Mouse (Mus musculus) ES-E14 (cell line): Measurements from ENCODE around the gene Macrod2. TPM values are rescaled to one million over a fixed set of nuclear protein-coding genes. Genes with fewer than 3 reads are reported as not detected.

ENCODE experiments used
- DNase-seq: peaks from one replicate; pipeline ENCODE4 v3.0.0-alpha.2; 2013; ENCODE audit warnings: low read depth, low spot score
- H3K27ac ChIP-seq: 2 replicates; pipeline ENCODE4 v1.5.1; 2012; ENCODE audit warnings: low read depth, mild to moderate bottlenecking, low read length, moderate library complexity, mixed read lengths; ENCODE audit not compliant: poor library complexity, insufficient read depth, severe bottlenecking
- H3K36me3 ChIP-seq: 2 replicates; pipeline ENCODE4 v1.6.1; 2012; ENCODE audit warnings: mild to moderate bottlenecking, low read length, moderate library complexity, mixed read lengths; ENCODE audit not compliant: control insufficient read depth, poor library complexity, insufficient read depth, severe bottlenecking
- H3K4me1 ChIP-seq, 2 experiments: fragments of 150-350 bp in 1 of 2; sonication (generic) in 1 of 2; 2 replicates each; pipeline ENCODE4 v1.6.1; 2012; ENCODE audit warnings: low read length in 2 of 2, mild to moderate bottlenecking in 1 of 2, mixed read lengths in 1 of 2; ENCODE audit not compliant: control insufficient read depth in 2 of 2, insufficient read depth in 2 of 2, poor library complexity in 1 of 2
- H3K4me3 ChIP-seq, 2 experiments: fragments of 150-350 bp in 1 of 2; sonication (generic) in 1 of 2; 2 replicates each; pipeline ENCODE4 v1.5.1; 2012; ENCODE audit warnings: low read length in 2 of 2, low read depth in 1 of 2, mild to moderate bottlenecking in 1 of 2, mixed read lengths in 1 of 2; ENCODE audit not compliant: insufficient read depth in 1 of 2, poor library complexity in 1 of 2, severe bottlenecking in 1 of 2
- H3K9ac ChIP-seq: 2 replicates; pipeline ENCODE4 v1.6.1; 2012; ENCODE audit warnings: low read depth, mild to moderate bottlenecking, low read length, mixed read lengths; ENCODE audit not compliant: poor library complexity, insufficient read depth, severe bottlenecking
- H3K9me3 ChIP-seq: fragments of 150-350 bp; sonication (generic); 2 replicates; pipeline ENCODE4 v1.6.1; 2012; ENCODE audit warnings: low read depth, mild to moderate bottlenecking, low read length; ENCODE audit not compliant: control insufficient read depth, insufficient read depth
- CHD2 ChIP-seq: IDR thresholded peaks from 2 replicates; pipeline ENCODE4 v1.6.1; 2014; ENCODE audit warnings: mild to moderate bottlenecking, low read depth, low read length, inconsistent platforms
- HCFC1 ChIP-seq: IDR thresholded peaks from 2 replicates; pipeline ENCODE4 v1.6.1; 2012; ENCODE audit warnings: low read length, inconsistent platforms, borderline replicate concordance; ENCODE audit not compliant: insufficient read depth
- MAFK ChIP-seq: IDR thresholded peaks from 2 replicates; pipeline ENCODE4 v1.6.1; 2014; ENCODE audit warnings: mild to moderate bottlenecking, low read depth, low read length, inconsistent platforms; ENCODE audit not compliant: insufficient read depth
- ZC3H11A ChIP-seq: IDR thresholded peaks from 2 replicates; pipeline ENCODE4 v1.6.1; 2012; ENCODE audit warnings: low read depth, mild to moderate bottlenecking, inconsistent platforms, low read length, borderline replicate concordance
- ZNF384 ChIP-seq: IDR thresholded peaks from 2 replicates; pipeline ENCODE4 v1.6.1; 2012; ENCODE audit warnings: low read depth, low read length, inconsistent platforms
- in situ Hi-C, 2 experiments: fragments of 600-800 bp; cut with MboI; formaldehyde crosslinking; loops; one replicate each; pipeline ENCODE4 v1.15.1; 2025; ENCODE audit warnings: low sequenced_read_pairs in 2 of 2, inconsistent platforms in 1 of 2; ENCODE audit not compliant: unreplicated experiment in 2 of 2
- total RNA-seq: library from RNA; depleted of rRNA; stranded (reverse); fragments of 300-350 nt; gene quantifications from 2 replicates; pipeline ENCODE4 v1.2.3, GENCODE M21; 2012

Macrod2 gene
- total RNA-seq, 1 experiment, result 12.7 TPM

DNA sequence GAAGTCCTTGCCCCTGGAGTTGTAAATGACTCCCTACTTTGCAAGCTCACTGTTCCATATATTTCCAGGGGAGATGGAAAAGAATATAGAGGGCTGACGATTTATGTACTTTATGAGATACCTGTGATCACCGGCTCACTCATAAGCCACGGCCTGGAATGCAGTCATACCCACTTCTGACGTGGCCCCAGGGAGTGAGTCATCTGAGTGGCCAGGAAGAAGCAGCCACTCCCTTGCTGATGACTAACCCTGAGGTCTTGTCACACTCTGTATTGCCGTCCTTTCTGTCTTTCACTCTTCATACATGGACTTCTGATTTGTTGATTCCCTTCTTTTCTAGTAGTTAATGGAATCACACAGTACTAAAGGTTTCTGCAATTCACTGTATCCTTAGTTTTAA lies 395.3 kb downstream of the Macrod2 start:
- TF ChIP-seq HCFC1 (no peak), ZNF384 (no peak), ZC3H11A (no peak), CHD2 (no peak), MAFK (no peak)
- DNase-seq, result no peak
- Histone ChIP-seq H3K4me1 (no peaks in the 10 kb centered on the region), H3K9me3 (no peaks in the 10 kb centered on the region), H3K36me3 (no peaks in the 10 kb centered on the region), H3K9ac (no peak overlapping the region), H3K27ac (no peak overlapping the region), H3K4me3 (no peak overlapping the region)
- in situ Hi-C loops, result no loop called here

DNA sequence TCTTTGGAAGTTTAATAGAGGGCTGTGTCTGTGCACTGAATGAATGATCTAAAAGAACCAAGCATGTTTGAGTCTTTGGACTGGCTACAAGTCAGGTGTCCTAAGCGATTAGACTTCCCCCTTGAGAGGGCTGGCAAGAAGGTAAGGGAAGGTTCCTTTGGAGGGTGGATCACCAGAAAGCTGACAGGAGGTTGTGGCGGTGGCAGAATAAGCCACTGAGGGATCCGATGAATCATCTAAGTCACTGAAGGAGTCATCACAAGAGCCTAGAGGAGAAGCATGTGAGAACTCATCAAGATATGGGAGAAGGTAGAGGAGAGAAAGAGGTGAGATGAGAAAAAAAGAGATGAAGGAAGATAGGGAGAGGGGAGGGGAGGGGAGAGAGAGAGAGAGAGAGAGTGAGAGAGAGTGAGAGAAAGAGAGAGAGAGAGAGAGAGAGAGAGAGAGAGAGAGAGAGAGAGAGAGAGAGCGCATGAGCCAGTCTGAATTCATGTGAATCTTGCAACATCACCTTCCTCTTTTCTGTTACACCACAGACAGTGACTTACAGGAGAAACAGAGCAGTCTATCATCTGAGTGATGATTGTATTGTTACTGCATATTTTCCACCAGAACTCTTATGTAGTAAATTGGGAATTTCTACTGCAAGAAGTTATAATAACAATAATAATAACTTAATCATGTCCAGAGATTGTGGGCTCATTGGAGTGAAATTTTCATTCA lies 398.9 kb downstream of the Macrod2 start:
- in situ Hi-C loops, result no loop called here
- H3K4me3 ChIP-seq, result no peak overlapping the region

DNA sequence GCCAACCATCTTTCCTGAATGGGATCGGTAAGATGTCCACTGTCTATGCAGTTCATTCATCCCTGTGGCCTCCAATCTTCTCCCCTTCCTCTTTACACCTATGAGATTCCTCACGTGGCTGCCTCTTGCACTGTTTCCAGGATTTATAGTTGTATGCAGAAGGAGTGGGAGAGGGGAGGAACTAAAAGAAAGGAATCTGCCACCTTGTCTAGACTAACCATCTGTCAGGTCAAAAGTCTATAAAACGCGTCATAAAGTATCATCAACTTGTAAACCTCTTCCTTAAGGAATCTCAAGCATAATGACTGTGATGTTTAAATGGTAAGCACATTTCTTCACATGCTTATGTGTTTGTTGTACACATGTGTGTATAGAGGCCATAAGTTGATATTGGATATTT lies 416.6 kb downstream of the Macrod2 start:
- Histone ChIP-seq H3K4me3 (no peak overlapping the region), H3K9ac (no peak overlapping the region), H3K36me3 (no peaks in the 10 kb centered on the region), H3K9me3 (no peaks in the 10 kb centered on the region), H3K4me1 (no peaks in the 10 kb centered on the region), H3K27ac (no peak overlapping the region)
- TF ChIP-seq MAFK (no peak), ZNF384 (no peak), HCFC1 (no peak), CHD2 (no peak), ZC3H11A (no peak)
- no peak for DNase-seq
- in situ Hi-C loops, result no loop called here

More for the DNA sequence above, 398.9 kb downstream of the Macrod2 start:
- DNase-seq, result no peak
- Histone ChIP-seq H3K4me1 (no peaks in the 10 kb centered on the region), H3K36me3 (no peaks in the 10 kb centered on the region), H3K9ac (no peak overlapping the region), H3K9me3 (no peaks in the 10 kb centered on the region), H3K27ac (no peak overlapping the region)
- TF ChIP-seq ZC3H11A, result no peak
- no peak for TF ChIP-seq CHD2
- TF ChIP-seq MAFK, result no peak
- no peak for TF ChIP-seq HCFC1
- TF ChIP-seq ZNF384, result no peak

DNA sequence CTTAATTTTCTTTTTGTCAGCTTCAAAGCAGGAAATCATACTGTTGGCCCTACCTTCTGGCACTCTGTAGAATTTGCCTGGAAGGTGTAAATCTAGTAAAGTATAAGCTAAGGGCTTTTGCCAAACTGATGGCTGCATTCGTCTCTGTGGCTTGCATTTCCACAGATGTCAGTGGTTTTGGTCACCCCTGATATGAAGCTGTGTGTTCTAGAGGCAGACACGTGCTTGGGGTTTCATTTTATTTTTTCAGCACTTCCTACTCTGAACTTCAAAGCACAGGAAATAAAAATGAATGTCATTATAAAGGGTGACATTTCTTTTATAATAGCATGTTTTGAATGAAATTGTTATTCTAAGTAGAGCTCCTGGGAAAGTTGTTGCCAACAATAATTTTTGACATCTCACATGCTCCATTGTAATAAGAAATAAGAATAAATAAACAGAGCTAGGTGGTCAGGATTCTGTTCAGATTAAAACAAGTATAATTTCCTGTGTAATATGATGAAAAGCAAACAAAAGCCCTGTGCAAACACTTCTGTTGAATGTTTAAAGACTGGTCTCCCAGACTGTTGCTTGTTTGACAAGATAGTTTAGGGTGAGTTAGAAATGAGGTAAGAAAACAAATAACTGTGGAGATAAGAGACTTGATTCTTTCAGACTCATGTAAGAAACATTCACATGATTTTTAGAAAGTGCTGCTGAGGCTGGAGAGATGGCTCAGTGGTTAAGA lies 424.4 kb downstream of the Macrod2 start:
- H3K4me3 ChIP-seq, result no peak overlapping the region
- H3K9ac ChIP-seq, result no peak overlapping the region
- TF ChIP-seq MAFK (no peak), ZNF384 (no peak), HCFC1 (no peak)
- in situ Hi-C loops, result no loop called here
- H3K36me3 ChIP-seq, result no peaks in the 10 kb centered on the region
- no peak overlapping the region for H3K27ac ChIP-seq
- H3K4me1 ChIP-seq, result no peaks in the 10 kb centered on the region
- H3K9me3 ChIP-seq, result no peaks in the 10 kb centered on the region
- no peak for DNase-seq

DNA sequence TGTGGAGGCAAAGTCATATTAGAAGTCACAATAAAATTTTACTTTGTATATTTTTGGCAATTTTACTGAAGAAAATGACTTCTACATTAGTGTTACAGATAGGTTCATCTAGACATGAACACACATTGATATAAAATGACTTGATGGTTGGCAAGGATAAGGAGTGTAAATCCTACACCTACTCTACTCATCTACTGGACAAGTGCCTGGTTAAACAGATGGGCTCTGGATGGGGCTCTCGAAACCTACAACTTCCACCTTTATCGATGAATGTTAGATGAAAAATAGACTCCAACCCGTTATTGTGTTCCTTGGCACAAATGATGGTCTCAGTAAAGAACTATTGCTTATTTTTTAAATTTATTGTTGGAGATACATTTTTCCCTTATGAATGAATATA lies 427.3 kb downstream of the Macrod2 start:
- in situ Hi-C loops, result no loop called here
- DNase-seq, result no peak
- H3K9me3 ChIP-seq, result no peaks in the 10 kb centered on the region
- no peaks in the 10 kb centered on the region for H3K4me1 ChIP-seq
- no peak overlapping the region for H3K9ac ChIP-seq
- TF ChIP-seq ZNF384, result no peak
- TF ChIP-seq MAFK, result no peak
- TF ChIP-seq CHD2, result no peak
- TF ChIP-seq ZC3H11A, result no peak
- no peak for TF ChIP-seq HCFC1
- no peak overlapping the region for H3K4me3 ChIP-seq
- no peak overlapping the region for H3K27ac ChIP-seq
- no peaks in the 10 kb centered on the region for H3K36me3 ChIP-seq
